Comparison of ENCODE assay signal across 8 mouse cellular contexts in the genomic region with DNA sequence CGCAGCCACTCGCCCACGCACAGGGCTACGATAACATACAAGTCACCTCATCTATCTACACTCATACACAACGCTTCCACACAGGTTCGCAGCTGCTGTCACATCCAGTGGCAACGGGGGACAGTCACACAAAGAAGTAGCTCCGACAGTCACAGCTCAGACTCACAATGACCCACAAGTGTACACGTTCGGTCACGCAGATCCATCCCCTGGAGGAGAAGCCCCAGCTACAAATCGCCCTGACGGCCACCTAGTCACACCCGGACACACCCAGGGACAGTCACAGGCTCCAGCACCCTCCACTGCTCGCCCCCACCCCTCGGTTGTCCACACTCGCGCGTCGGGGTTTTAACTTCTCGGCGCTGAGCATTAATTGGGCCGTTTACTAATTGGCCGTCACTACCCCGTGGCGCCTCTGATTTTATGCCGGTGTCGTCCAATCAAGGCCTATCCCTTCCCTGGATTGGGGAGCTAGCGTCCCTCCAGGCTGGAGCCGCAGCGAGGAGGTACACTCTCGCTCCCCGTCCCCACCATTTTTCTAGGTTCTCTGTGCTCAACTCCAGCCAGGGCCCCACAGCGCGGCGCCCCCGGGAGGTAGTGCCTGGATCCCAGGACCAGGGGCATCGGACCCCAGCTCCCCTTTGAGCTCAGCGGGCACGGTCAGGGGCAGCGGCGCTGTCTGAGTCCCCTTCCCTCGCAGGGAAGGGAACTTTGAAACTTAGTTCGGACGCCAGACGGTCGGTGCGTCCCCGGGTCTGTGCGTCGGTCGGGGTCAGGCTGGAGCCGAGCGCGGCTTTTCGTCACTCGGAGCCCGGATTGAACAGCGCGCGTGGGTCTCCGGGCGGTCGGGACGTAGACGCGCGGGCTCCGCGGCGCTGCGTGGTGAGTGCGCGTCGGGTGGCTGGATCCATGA. TPM values are rescaled to one million over a fixed set of nuclear protein-coding genes. Genes with fewer than 3 reads are reported as not detected.
DNase-seq lines count a peak whose midpoint lies in the region; ATAC-seq and TF ChIP-seq lines count a peak whose summit lies in the region.

No protein-coding gene starts in this region.

- H3K4me2 ChIP-seq in forebrain, embryonic 15.5 days (replicated peaks), result peak overlapping the region; percentile 74
- H3K4me2 ChIP-seq in intestine, postnatal 0 days (replicated peaks; ENCODE audit: low read depth), result peak overlapping the region; percentile 94
- peak overlapping the region; percentile 73 for H3K4me2 ChIP-seq in midbrain, embryonic 15.5 days

- no peaks in the 10 kb centered on the region for H3K9me3 ChIP-seq in forebrain, embryonic 15.5 days
- H3K9me3 ChIP-seq in intestine, postnatal 0 days (ENCODE audit: control insufficient read depth), result no peaks in the 10 kb centered on the region
- no peaks in the 10 kb centered on the region for H3K9me3 ChIP-seq in midbrain, embryonic 15.5 days

- H3K27me3 ChIP-seq in forebrain, embryonic 15.5 days, result peaks cover 19% of the 10 kb centered on the region; the same call in 1 of the 2 replicates
- H3K27me3 ChIP-seq in intestine, postnatal 0 days (replicated peaks; ENCODE audit: control insufficient read depth, insufficient read depth, low read length), result peaks cover 47% of the 10 kb centered on the region
- no peaks in the 10 kb centered on the region for H3K27me3 ChIP-seq in midbrain, embryonic 15.5 days (replicated peaks)

- no peaks in the 10 kb centered on the region for H3K36me3 ChIP-seq in forebrain, embryonic 15.5 days
- no peaks in the 10 kb centered on the region for H3K36me3 ChIP-seq in intestine, postnatal 0 days (ENCODE audit: control insufficient read depth, insufficient read depth)
- H3K36me3 ChIP-seq in midbrain, embryonic 15.5 days (replicated peaks), result no peaks in the 10 kb centered on the region

- WGBS in forebrain, embryonic 15.5 days, result under 1% methylated on average over 75 of the region's 75 CpGs
- WGBS in intestine, postnatal 0 days, result 2% methylated on average over 75 of the region's 75 CpGs
- WGBS in midbrain, embryonic 15.5 days, result under 1% methylated on average over 75 of the region's 75 CpGs

- peaks cover 35% of the 10 kb centered on the region for H3K4me1 ChIP-seq in forebrain, embryonic 15.5 days
- H3K4me1 ChIP-seq in intestine, postnatal 0 days (replicated peaks; ENCODE audit: control insufficient read depth, insufficient read depth, low read length), result no peaks in the 10 kb centered on the region
- H3K4me1 ChIP-seq in midbrain, embryonic 15.5 days, result peaks cover 47% of the 10 kb centered on the region

- H3K9ac ChIP-seq in forebrain, embryonic 15.5 days (replicated peaks), result peak overlapping the region; percentile 64
- peak overlapping the region; percentile 37; the same call in 1 of the 2 replicates for H3K9ac ChIP-seq in intestine, postnatal 0 days (ENCODE audit: low read depth, low read length)
- peak overlapping the region; percentile 58 for H3K9ac ChIP-seq in midbrain, embryonic 15.5 days

- peak; percentile 6 for ATAC-seq in activated CD4-positive, CD25-positive, alpha-beta regulatory T cell, adult 4 months
- ATAC-seq in forebrain, embryonic 15.5 days (replicated peaks), result peak; percentile 26
- no peak; the same call in 1 of the 2 replicates for ATAC-seq in intestine, postnatal 0 days
- ATAC-seq in midbrain, embryonic 15.5 days (replicated peaks), result peak; percentile 46
- ATAC-seq in cerebellum, adult (ENCODE audit: insufficient number of reproducible peaks, low FRiP score, low TSS enrichment), result no peak

- TF ChIP-seq CTCF in intestine, postnatal 0 days (IDR thresholded peaks at IDR 0.05; ENCODE audit: low read depth), result no peak

- H3K27ac ChIP-seq in forebrain, embryonic 15.5 days (replicated peaks), result peak overlapping the region; percentile 57
- H3K27ac ChIP-seq in intestine, postnatal 0 days (ENCODE audit: low read depth, low read length), result no peak overlapping the region
- H3K27ac ChIP-seq in midbrain, embryonic 15.5 days, result peak overlapping the region; percentile 68

- peak; percentile 17 to 22 for DNase-seq in kidney, postnatal 4 days
- DNase-seq in kidney, adult 9 months, result no peak
- no peak for DNase-seq in cerebellum, postnatal 14 days

- H3K4me3 ChIP-seq in forebrain, embryonic 15.5 days, result peak overlapping the region; percentile 58
- H3K4me3 ChIP-seq in intestine, postnatal 0 days (ENCODE audit: low read depth, low read length), result peak overlapping the region; percentile 50
- peak overlapping the region; percentile 55 for H3K4me3 ChIP-seq in midbrain, embryonic 15.5 days

RNA-seq across cellular contexts. Expression of gene Tox2, which starts 1.0 kb away (rescaled TPM):
- 10 to 100 TPM in 1 of 2 experiments, 1 to 10 TPM in 1; 4.7 to 11.8 TPM for polyA plus RNA-seq in activated CD4-positive, CD25-positive, alpha-beta regulatory T cell, adult 4 months (2017; shearing (Covaris generic))
- 18.1 and 19.7 TPM in 2 replicates for polyA plus RNA-seq in forebrain, embryonic 15.5 days (2015; fragmentation: Nextera tagmentation; extraction: Ambion mirVana)
- 2.0 and 3.3 TPM in 2 replicates for polyA plus RNA-seq in intestine, postnatal 0 days (2015; fragmentation: Nextera tagmentation; extraction: Ambion mirVana)
- 47.4 and 55.1 TPM in 2 replicates for polyA plus RNA-seq in midbrain, embryonic 15.5 days (2015; fragmentation: Nextera tagmentation; extraction: Ambion mirVana)

Comparison
In these comparisons a context has a peak if more than half of its experiments do, and no peak if none do; other contexts are left out.
1. DNase-seq: peak in kidney, postnatal 4 days (2 of 2); none in kidney, adult 9 months (single experiment) and cerebellum, postnatal 14 days (0 of 2).
2. ATAC-seq: peak in activated CD4-positive, CD25-positive, alpha-beta regulatory T cell, adult 4 months (single experiment), forebrain, embryonic 15.5 days (single experiment) and midbrain, embryonic 15.5 days (single experiment); none in intestine, postnatal 0 days (single experiment) and cerebellum, adult (single experiment).
3. Peak in every context shown above with its lines, with median percentiles within 50 percentile points of each other: H3K4me2 ChIP-seq, H3K4me3 ChIP-seq and H3K9ac ChIP-seq.